Mouse (Mus musculus): ENCODE data around the gene Parvg. TPM values are rescaled to one million over a fixed set of nuclear protein-coding genes. Genes with fewer than 3 reads are reported as not detected.
A peak's percentile ranks its signal among the peaks of the same experiment; 100 is the strongest.

Parvg gene
- polyA plus RNA-seq, 1 experiment from 2014 or later = 1.4 TPM

GRCm38 (mm10) chr15:84314420-84315080, 9.3 kb upstream of the Parvg start:
- Histone ChIP-seq H3K4me2 (ENCODE audit: low read length) (no peak overlapping the region), H3K9ac (ENCODE audit: low read depth, low read length) (no peak overlapping the region), H3K27me3 (replicated peaks; ENCODE audit: control insufficient read depth, insufficient read depth, low read length) (no peaks in the 10 kb centered on the region), H3K4me1 (ENCODE audit: control insufficient read depth, insufficient read depth, low read depth, low read length) (peaks cover 26% of the 10 kb centered on the region), H3K36me3 (ENCODE audit: control insufficient read depth, insufficient read depth, low read length) (no peaks in the 10 kb centered on the region), H3K27ac (ENCODE audit: low read depth, low read length) (peak overlapping the region; percentile 48), H3K4me3 (ENCODE audit: low read length) (no peak overlapping the region), H3K9me3 (ENCODE audit: control insufficient read depth, low read length) (no peaks in the 10 kb centered on the region)
- WGBS = 19% methylated on average over 18 of the region's 18 CpGs
- ATAC-seq = 0 out of 2 replicates have a peak, but pooled peaks have one; percentile 5

GRCm38 (mm10) chr15:84315276-84316046, 8.4 kb upstream of the Parvg start:
- Histone ChIP-seq H3K27ac (ENCODE audit: low read depth, low read length) (peak overlapping the region; percentile 25; the same call in 1 of the 2 replicates), H3K4me1 (ENCODE audit: control insufficient read depth, insufficient read depth, low read depth, low read length) (peaks cover 26% of the 10 kb centered on the region), H3K9me3 (ENCODE audit: control insufficient read depth, low read length) (no peaks in the 10 kb centered on the region), H3K36me3 (ENCODE audit: control insufficient read depth, insufficient read depth, low read length) (no peaks in the 10 kb centered on the region), H3K9ac (ENCODE audit: low read depth, low read length) (no peak overlapping the region), H3K4me2 (ENCODE audit: low read length) (no peak overlapping the region), H3K4me3 (ENCODE audit: low read length) (no peak overlapping the region), H3K27me3 (replicated peaks; ENCODE audit: control insufficient read depth, insufficient read depth, low read length) (no peaks in the 10 kb centered on the region)
- WGBS = 48% methylated on average over 15 of the region's 15 CpGs
- ATAC-seq = peak; percentile 15; the same call in 1 of the 2 replicates

- Histone ChIP-seq H3K4me2 (ENCODE audit: low read length) (no peak overlapping the region), H3K27me3 (replicated peaks; ENCODE audit: control insufficient read depth, insufficient read depth, low read length) (no peaks in the 10 kb centered on the region), H3K9ac (ENCODE audit: low read depth, low read length) (no peak overlapping the region), H3K4me3 (ENCODE audit: low read length) (no peak overlapping the region), H3K36me3 (ENCODE audit: control insufficient read depth, insufficient read depth, low read length) (no peaks in the 10 kb centered on the region), H3K4me1 (ENCODE audit: control insufficient read depth, insufficient read depth, low read depth, low read length) (peaks cover 12% of the 10 kb centered on the region), H3K9me3 (ENCODE audit: control insufficient read depth, low read length) (no peaks in the 10 kb centered on the region), H3K27ac (ENCODE audit: low read depth, low read length) (no peak overlapping the region)
- 88% methylated on average over 4 of the region's 4 CpGs for WGBS
- no peak for ATAC-seq
Observed at GRCm38 (mm10) chr15:84319393-84319792, 4.4 kb upstream of the Parvg start.

GRCm38 (mm10) chr15:84321544-84322174, 2.2 kb upstream of the Parvg start:
- Histone ChIP-seq H3K4me2 (ENCODE audit: low read length) (no peak overlapping the region), H3K9me3 (ENCODE audit: control insufficient read depth, low read length) (no peaks in the 10 kb centered on the region), H3K9ac (ENCODE audit: low read depth, low read length) (no peak overlapping the region), H3K27me3 (replicated peaks; ENCODE audit: control insufficient read depth, insufficient read depth, low read length) (no peaks in the 10 kb centered on the region), H3K4me3 (ENCODE audit: low read length) (no peak overlapping the region), H3K4me1 (ENCODE audit: control insufficient read depth, insufficient read depth, low read depth, low read length) (no peaks in the 10 kb centered on the region), H3K27ac (ENCODE audit: low read depth, low read length) (no peak overlapping the region), H3K36me3 (ENCODE audit: control insufficient read depth, insufficient read depth, low read length) (no peaks in the 10 kb centered on the region)
- no peak for ATAC-seq
- 73% methylated on average over 8 of the region's 8 CpGs for WGBS

- H3K27me3 ChIP-seq (replicated peaks; ENCODE audit: control insufficient read depth, insufficient read depth, low read length) = no peaks in the 10 kb centered on the region
- no peak overlapping the region for H3K4me2 ChIP-seq (ENCODE audit: low read length)
- no peak for ATAC-seq
- no peaks in the 10 kb centered on the region for H3K4me1 ChIP-seq (ENCODE audit: control insufficient read depth, insufficient read depth, low read depth, low read length)
- 74% methylated on average over 8 of the region's 8 CpGs for WGBS
- H3K36me3 ChIP-seq (ENCODE audit: control insufficient read depth, insufficient read depth, low read length) = no peaks in the 10 kb centered on the region
- no peaks in the 10 kb centered on the region for H3K9me3 ChIP-seq (ENCODE audit: control insufficient read depth, low read length)
- no peak overlapping the region for H3K4me3 ChIP-seq (ENCODE audit: low read length)
- no peak overlapping the region for H3K9ac ChIP-seq (ENCODE audit: low read depth, low read length)
- H3K27ac ChIP-seq (ENCODE audit: low read depth, low read length) = no peak overlapping the region
Observed at GRCm38 (mm10) chr15:84324870-84325553, 1.2 kb downstream of the Parvg start.

GRCm38 (mm10) chr15:84325736-84326135, 1.9 kb downstream of the Parvg start:
- Histone ChIP-seq H3K9ac (ENCODE audit: low read depth, low read length) (no peak overlapping the region), H3K4me3 (ENCODE audit: low read length) (no peak overlapping the region), H3K27ac (ENCODE audit: low read depth, low read length) (no peak overlapping the region), H3K4me1 (ENCODE audit: control insufficient read depth, insufficient read depth, low read depth, low read length) (no peaks in the 10 kb centered on the region), H3K4me2 (ENCODE audit: low read length) (no peak overlapping the region), H3K9me3 (ENCODE audit: control insufficient read depth, low read length) (no peaks in the 10 kb centered on the region), H3K36me3 (ENCODE audit: control insufficient read depth, insufficient read depth, low read length) (no peaks in the 10 kb centered on the region), H3K27me3 (replicated peaks; ENCODE audit: control insufficient read depth, insufficient read depth, low read length) (no peaks in the 10 kb centered on the region)
- 43% methylated on average over 12 of the region's 12 CpGs for WGBS
- ATAC-seq = no peak

- Histone ChIP-seq H3K27me3 (replicated peaks; ENCODE audit: control insufficient read depth, insufficient read depth, low read length) (no peaks in the 10 kb centered on the region), H3K27ac (ENCODE audit: low read depth, low read length) (no peak overlapping the region), H3K9me3 (ENCODE audit: control insufficient read depth, low read length) (no peaks in the 10 kb centered on the region), H3K36me3 (ENCODE audit: control insufficient read depth, insufficient read depth, low read length) (no peaks in the 10 kb centered on the region), H3K9ac (ENCODE audit: low read depth, low read length) (no peak overlapping the region), H3K4me1 (ENCODE audit: control insufficient read depth, insufficient read depth, low read depth, low read length) (no peaks in the 10 kb centered on the region), H3K4me3 (ENCODE audit: low read length) (no peak overlapping the region), H3K4me2 (ENCODE audit: low read length) (no peak overlapping the region)
- no peak for ATAC-seq
- WGBS = 83% methylated on average over 10 of the region's 10 CpGs
Observed at GRCm38 (mm10) chr15:84328870-84329269, 5.0 kb downstream of the Parvg start.

- H3K9me3 ChIP-seq (ENCODE audit: control insufficient read depth, low read length) = no peaks in the 10 kb centered on the region
- no peak for ATAC-seq
- H3K27me3 ChIP-seq (replicated peaks; ENCODE audit: control insufficient read depth, insufficient read depth, low read length) = no peaks in the 10 kb centered on the region
- no peak overlapping the region for H3K4me2 ChIP-seq (ENCODE audit: low read length)
- no peak overlapping the region for H3K4me3 ChIP-seq (ENCODE audit: low read length)
- no peak overlapping the region for H3K9ac ChIP-seq (ENCODE audit: low read depth, low read length)
- no peaks in the 10 kb centered on the region for H3K36me3 ChIP-seq (ENCODE audit: control insufficient read depth, insufficient read depth, low read length)
- no peak overlapping the region for H3K27ac ChIP-seq (ENCODE audit: low read depth, low read length)
- H3K4me1 ChIP-seq (ENCODE audit: control insufficient read depth, insufficient read depth, low read depth, low read length) = no peaks in the 10 kb centered on the region
- WGBS = 83% methylated on average over 8 of the region's 8 CpGs
Observed at GRCm38 (mm10) chr15:84329940-84330339, 6.1 kb downstream of the Parvg start.

Data from hindbrain, embryonic 16.5 days (tissue).